Mouse (Mus musculus): ENCODE measurements around the gene Trrap. TPM values are rescaled to one million over a fixed set of nuclear protein-coding genes. Genes with fewer than 3 reads are reported as not detected.

Trrap gene
- polyA plus RNA-seq, 1 experiment from 2014 or later: 107 TPM

DNA sequence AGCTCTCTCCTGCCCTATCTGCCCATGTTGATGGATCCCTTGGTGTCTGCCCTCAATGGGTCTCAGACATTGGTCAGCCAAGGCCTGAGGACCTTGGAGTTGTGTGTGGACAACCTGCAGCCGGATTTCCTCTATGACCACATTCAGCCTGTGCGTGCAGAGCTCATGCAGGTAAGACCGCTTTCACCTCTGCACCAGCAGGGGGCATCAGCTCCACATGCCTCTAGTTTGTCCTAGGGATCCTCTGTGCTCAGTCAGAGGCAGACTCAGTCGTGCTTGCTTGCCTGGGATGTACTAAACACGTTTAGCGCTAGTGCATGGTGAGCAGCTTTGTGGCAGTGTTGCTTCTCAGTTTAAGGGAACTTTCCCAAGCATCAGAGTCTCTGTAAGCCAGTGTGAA lies 27.2 kb downstream of the Trrap start:
- ATAC-seq (ENCODE audit: low FRiP score): no peak
- H3K9ac ChIP-seq: no peak overlapping the region

DNA sequence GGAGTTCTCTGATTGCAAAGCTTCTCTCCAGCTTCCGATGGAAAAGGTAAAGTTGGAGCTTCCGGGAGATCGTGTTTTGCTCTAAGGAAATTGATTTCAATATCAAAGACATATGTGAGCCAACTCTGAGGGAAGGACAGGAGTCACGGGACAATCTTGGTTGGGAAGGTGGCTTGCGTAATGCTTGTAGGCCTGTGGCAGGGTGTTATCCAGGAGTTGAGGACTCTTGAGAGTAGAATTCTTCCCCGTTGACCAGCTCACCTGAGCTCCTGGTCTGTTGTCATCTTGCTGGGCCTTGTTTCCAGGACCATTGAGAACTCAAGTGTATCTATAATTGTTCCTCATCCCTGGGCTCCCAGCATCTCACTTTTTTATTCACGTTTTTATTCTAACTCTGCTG lies 29.6 kb downstream of the Trrap start:
- H3K9me3 ChIP-seq: no peaks in the 10 kb centered on the region
- no peaks in the 10 kb centered on the region for H3K27me3 ChIP-seq
- no peaks in the 10 kb centered on the region for H3K4me1 ChIP-seq
- peaks cover 99% of the 10 kb centered on the region for H3K36me3 ChIP-seq (replicated peaks)
- no peak for ATAC-seq (ENCODE audit: low FRiP score)
- H3K9ac ChIP-seq: no peak overlapping the region
- WGBS: 95% methylated on average over 7 of the region's 7 CpGs
- no peak overlapping the region for H3K27ac ChIP-seq
- H3K4me2 ChIP-seq: no peak overlapping the region
- H3K4me3 ChIP-seq (replicated peaks): no peak overlapping the region

More for the DNA sequence above, 27.2 kb downstream of the Trrap start:
- WGBS: 82% methylated on average over 6 of the region's 6 CpGs
- H3K4me2 ChIP-seq: no peak overlapping the region
- no peaks in the 10 kb centered on the region for H3K4me1 ChIP-seq
- H3K27me3 ChIP-seq: no peaks in the 10 kb centered on the region
- H3K9me3 ChIP-seq: no peaks in the 10 kb centered on the region
- H3K4me3 ChIP-seq (replicated peaks): no peak overlapping the region
- H3K27ac ChIP-seq: no peak overlapping the region
- H3K36me3 ChIP-seq (replicated peaks): peaks cover 100% of the 10 kb centered on the region

DNA sequence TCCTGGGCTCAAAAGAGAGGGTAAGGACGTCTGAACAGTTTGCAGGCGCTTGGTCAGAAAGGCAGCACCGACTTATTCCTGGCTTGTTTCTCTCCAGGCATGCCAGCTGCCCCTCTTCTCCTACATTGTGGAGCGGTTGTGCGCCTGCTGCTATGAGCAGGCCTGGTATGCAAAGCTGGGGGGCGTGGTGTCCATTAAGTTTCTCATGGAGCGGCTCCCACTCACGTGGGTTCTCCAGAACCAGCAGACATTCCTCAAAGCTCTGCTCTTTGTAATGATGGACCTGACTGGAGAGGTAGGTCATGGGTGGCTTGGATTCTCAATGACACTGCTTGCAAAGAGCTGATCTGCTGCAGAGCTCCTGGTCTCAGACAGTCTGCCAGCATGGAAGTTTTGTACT lies 35.5 kb downstream of the Trrap start:
- 97% methylated on average over 8 of the region's 8 CpGs for WGBS
- H3K36me3 ChIP-seq (replicated peaks): peaks cover 99% of the 10 kb centered on the region
- H3K27me3 ChIP-seq: no peaks in the 10 kb centered on the region
- H3K4me1 ChIP-seq: no peaks in the 10 kb centered on the region
- H3K27ac ChIP-seq: no peak overlapping the region
- no peak for ATAC-seq (ENCODE audit: low FRiP score)
- H3K9me3 ChIP-seq: no peaks in the 10 kb centered on the region
- H3K4me2 ChIP-seq: no peak overlapping the region
- H3K9ac ChIP-seq: no peak overlapping the region
- H3K4me3 ChIP-seq (replicated peaks): no peak overlapping the region

DNA sequence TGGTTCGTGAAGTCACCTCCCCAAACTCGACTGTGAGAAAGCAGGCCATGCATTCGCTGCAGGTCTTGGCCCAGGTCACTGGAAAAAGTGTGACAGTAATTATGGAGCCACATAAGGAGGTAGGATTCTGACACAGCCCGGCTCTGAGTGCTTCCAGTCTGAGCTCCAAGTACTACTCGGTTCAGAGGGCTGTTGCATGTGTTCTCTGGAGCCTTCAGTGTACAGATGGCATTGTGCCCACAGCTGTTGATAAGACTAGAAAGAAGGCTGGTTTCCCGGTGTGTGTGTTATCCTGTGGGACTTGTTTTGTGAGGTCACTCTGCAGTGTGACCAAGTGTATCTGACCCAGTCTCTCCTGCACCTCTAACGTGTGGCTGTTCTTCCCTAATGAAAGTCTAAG lies 36.6 kb downstream of the Trrap start:
- no peak overlapping the region for H3K4me2 ChIP-seq
- ATAC-seq (ENCODE audit: low FRiP score): no peak
- no peaks in the 10 kb centered on the region for H3K9me3 ChIP-seq
- no peak overlapping the region for H3K27ac ChIP-seq
- H3K4me3 ChIP-seq (replicated peaks): no peak overlapping the region
- 94% methylated on average over 7 of the region's 7 CpGs for WGBS
- H3K27me3 ChIP-seq: no peaks in the 10 kb centered on the region
- H3K9ac ChIP-seq: no peak overlapping the region
- H3K4me1 ChIP-seq: no peaks in the 10 kb centered on the region
- peaks cover 99% of the 10 kb centered on the region for H3K36me3 ChIP-seq (replicated peaks)

DNA sequence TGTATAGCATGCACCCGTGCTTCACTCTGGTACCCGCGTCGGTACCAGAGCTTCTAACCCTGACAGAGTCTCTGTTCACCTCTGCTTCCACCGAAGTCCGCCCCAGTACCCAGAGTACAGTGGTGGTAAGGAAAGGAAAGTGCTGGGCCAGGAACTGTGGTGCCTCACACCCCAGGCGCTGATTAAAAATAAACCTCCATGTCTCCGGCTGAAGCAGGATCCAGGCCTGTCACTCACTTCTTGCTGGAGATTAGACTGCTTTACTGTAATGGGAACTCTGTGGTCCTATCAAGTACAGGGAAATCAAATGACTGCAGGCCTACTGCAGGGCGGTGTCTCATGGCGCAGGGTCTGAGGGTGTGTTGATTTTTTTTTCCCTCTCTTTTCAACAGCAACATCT lies 39.4 kb downstream of the Trrap start:
- no peak overlapping the region for H3K4me3 ChIP-seq (replicated peaks)
- H3K36me3 ChIP-seq (replicated peaks): peaks cover 100% of the 10 kb centered on the region
- ATAC-seq (ENCODE audit: low FRiP score): no peak
- no peaks in the 10 kb centered on the region for H3K4me1 ChIP-seq
- WGBS: 93% methylated on average over 10 of the region's 10 CpGs
- no peak overlapping the region for H3K4me2 ChIP-seq
- H3K27me3 ChIP-seq: no peaks in the 10 kb centered on the region
- H3K9me3 ChIP-seq: peaks cover 6% of the 10 kb centered on the region; the same call in 1 of the 2 replicates
- H3K27ac ChIP-seq: no peak overlapping the region
- no peak overlapping the region for H3K9ac ChIP-seq

DNA sequence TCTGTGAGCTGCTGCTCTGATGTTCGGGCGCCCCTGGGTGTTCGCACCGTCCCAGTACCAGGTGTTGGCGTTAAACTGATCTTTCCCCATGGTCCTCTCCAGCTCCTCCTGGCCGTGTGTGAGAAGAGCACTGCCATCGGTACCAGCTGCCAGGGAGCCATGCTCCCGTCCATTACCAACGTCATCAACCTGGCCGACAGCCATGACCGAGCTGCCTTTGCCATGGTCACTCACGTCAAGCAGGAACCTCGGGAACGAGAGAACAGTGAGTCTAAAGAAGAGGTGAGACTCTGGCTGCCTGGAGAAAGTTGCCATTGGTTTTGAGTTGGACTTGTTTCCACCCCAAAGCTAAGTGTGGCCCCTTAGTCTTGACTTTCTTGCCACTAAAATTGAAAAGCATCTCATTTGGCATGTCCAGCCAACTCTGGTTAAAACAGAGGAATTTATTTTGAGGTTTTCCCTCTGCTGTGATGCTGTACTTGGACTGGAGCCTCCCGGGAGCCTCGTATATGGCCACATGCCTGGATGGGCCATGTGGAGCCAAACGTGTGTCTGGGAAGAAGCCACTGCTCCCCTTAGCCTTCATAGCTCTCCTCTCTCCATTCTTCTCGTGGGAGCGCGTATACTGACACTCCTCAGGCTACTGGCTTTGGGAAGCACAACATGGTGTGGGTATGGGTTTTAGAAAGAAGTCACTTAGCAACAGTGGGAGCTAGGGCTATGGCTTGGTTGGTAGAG lies 61.0 kb downstream of the Trrap start:
- Histone ChIP-seq H3K27ac (no peak overlapping the region), H3K9ac (no peak overlapping the region), H3K4me3 (replicated peaks) (no peak overlapping the region), H3K4me2 (no peak overlapping the region), H3K36me3 (replicated peaks) (peaks cover 100% of the 10 kb centered on the region), H3K4me1 (no peaks in the 10 kb centered on the region), H3K27me3 (no peaks in the 10 kb centered on the region), H3K9me3 (no peaks in the 10 kb centered on the region)
- 96% methylated on average over 20 of the region's 20 CpGs for WGBS
- ATAC-seq (ENCODE audit: low FRiP score): no peak

DNA sequence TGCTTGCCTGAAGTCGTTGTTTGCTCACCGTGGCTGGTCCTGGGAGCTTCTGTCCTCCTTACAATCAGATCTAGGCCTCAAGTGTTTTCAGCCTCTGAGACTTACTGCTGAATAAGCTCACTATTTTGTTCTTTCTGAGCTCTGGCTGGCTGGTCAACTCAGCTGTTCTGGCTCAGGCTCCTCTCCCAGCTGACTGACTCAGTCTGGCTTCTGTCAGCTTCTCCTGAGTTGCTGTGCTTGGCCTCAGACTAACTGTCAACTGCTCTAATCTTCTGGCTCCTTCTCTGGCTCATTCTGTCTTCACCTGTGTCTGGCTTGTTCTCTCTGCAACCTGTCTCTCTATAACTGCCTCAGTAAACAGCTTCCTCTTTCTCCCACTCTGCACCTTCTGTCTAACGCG lies 62.1 kb downstream of the Trrap start:
- H3K4me2 ChIP-seq: no peak overlapping the region
- ATAC-seq (ENCODE audit: low FRiP score): no peak
- WGBS: 93% methylated on average over 4 of the region's 4 CpGs

DNA sequence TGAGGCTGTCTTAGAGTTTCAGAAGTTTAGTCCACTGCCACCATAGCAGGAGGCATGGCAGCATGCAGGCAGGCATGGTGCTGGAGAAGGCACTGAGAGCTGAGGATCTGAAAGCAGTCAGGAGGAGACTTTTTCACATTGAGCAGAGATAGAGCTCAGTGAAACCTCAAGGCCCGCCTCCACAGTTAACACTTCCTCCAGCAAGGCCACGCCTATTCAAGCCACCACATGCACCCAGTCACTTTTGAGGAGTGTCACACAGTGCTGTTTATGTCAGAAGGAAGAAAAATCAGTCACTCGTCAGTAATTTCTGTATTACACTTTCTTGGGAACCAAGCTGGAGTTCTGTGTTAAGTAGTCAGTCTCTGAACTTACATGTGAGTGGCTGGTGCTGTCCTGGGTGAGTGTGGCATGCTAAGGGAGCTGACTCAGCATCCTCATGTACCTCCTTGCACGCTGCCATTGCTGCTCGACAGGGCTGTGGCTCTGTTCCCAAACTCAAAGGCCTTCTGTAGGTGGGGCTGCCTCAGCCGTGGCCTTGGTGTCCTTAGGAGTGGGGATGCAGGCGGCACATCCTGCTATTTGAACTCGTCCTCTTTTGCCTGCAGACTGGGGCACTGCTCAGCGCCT lies 64.4 kb downstream of the Trrap start:
- no peak overlapping the region for H3K27ac ChIP-seq
- ATAC-seq (ENCODE audit: low FRiP score): no peak
- H3K27me3 ChIP-seq: no peaks in the 10 kb centered on the region
- H3K4me2 ChIP-seq: no peak overlapping the region
- no peak overlapping the region for H3K9ac ChIP-seq
- no peak overlapping the region for H3K4me3 ChIP-seq (replicated peaks)
- H3K36me3 ChIP-seq (replicated peaks): peaks cover 100% of the 10 kb centered on the region
- no peaks in the 10 kb centered on the region for H3K9me3 ChIP-seq
- 90% methylated on average over 9 of the region's 9 CpGs for WGBS
- no peaks in the 10 kb centered on the region for H3K4me1 ChIP-seq

More for the DNA sequence above, 62.1 kb downstream of the Trrap start:
- no peak overlapping the region for H3K27ac ChIP-seq
- H3K9ac ChIP-seq: no peak overlapping the region
- H3K4me3 ChIP-seq (replicated peaks): no peak overlapping the region
- H3K9me3 ChIP-seq: no peaks in the 10 kb centered on the region
- H3K36me3 ChIP-seq (replicated peaks): peaks cover 100% of the 10 kb centered on the region
- no peaks in the 10 kb centered on the region for H3K27me3 ChIP-seq
- no peaks in the 10 kb centered on the region for H3K4me1 ChIP-seq

DNA sequence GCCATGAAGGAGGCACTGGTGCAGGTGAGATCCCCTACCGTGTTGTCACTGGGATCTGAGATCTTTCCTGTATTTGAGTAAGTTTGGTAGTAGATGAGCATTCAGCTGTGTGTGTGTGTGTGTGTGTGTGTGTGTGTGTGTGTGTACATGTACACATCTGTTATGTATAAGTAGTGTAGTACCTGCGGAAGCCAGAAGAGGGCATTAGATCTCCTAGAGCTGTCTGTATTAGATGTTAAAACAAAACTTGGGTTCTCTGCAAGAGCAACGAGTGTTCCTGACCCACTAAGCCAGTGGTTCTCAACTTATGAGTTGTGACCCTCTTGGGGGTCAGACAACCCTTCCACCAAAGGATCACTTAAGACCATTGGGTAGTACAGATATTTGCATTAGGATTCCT lies 68.6 kb downstream of the Trrap start:
- WGBS: 90% methylated on average over 3 of the region's 3 CpGs
- Histone ChIP-seq H3K27me3 (no peaks in the 10 kb centered on the region), H3K4me2 (no peak overlapping the region), H3K27ac (no peak overlapping the region), H3K9ac (no peak overlapping the region), H3K4me3 (replicated peaks) (no peak overlapping the region), H3K9me3 (no peaks in the 10 kb centered on the region), H3K36me3 (replicated peaks) (peaks cover 100% of the 10 kb centered on the region), H3K4me1 (no peaks in the 10 kb centered on the region)
- no peak for ATAC-seq (ENCODE audit: low FRiP score)

DNA sequence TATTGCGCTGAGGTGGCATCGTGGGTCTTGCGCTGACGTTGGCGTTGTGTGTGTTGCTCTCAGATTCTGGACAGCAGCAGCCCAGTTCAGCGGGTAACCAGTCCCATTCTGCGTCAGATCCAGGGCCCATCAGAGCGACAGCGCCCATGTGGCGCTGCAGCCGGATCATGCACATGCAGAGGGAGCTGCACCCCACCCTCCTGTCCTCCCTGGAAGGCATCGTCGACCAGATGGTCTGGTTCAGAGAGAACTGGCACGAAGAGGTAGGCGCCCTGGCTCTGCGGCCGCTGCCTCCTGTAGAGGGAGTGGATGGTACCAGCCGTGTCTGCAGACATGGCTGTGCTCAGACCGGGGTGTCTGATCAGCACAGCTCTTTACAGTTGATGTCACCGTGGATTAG lies 77.8 kb downstream of the Trrap start:
- Histone ChIP-seq H3K9ac (no peak overlapping the region), H3K4me3 (replicated peaks) (no peak overlapping the region), H3K4me2 (no peak overlapping the region), H3K27me3 (no peaks in the 10 kb centered on the region), H3K27ac (no peak overlapping the region), H3K36me3 (replicated peaks) (peaks cover 100% of the 10 kb centered on the region), H3K4me1 (no peaks in the 10 kb centered on the region), H3K9me3 (no peaks in the 10 kb centered on the region)
- WGBS: 97% methylated on average over 20 of the region's 20 CpGs
- ATAC-seq (ENCODE audit: low FRiP score): no peak

DNA sequence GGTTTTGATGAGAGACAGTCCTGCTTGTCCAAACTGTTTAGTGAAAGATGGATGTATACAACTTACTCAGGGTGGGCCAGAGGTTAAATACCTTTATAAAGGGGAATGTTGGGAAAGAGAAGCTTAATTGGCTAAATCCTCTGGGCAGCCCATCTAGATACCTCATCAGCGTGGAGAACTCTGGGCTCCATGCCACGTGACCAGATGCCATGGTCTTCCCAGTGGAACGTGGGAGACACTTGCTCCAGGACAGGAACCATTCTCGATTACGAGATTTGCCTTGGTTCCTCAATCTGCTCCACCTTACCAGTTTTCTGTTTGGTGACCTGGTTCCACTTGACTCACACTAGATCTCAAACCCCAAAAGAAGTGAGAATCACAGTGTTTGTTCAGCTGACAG lies 81.2 kb downstream of the Trrap start:
- Histone ChIP-seq H3K4me1 (no peaks in the 10 kb centered on the region), H3K27me3 (no peaks in the 10 kb centered on the region), H3K27ac (no peak overlapping the region), H3K4me2 (no peak overlapping the region), H3K36me3 (replicated peaks) (peaks cover 100% of the 10 kb centered on the region), H3K9me3 (no peaks in the 10 kb centered on the region), H3K4me3 (replicated peaks) (no peak overlapping the region), H3K9ac (no peak overlapping the region)
- ATAC-seq (ENCODE audit: low FRiP score): no peak
- 87% methylated on average over 5 of the region's 5 CpGs for WGBS

DNA sequence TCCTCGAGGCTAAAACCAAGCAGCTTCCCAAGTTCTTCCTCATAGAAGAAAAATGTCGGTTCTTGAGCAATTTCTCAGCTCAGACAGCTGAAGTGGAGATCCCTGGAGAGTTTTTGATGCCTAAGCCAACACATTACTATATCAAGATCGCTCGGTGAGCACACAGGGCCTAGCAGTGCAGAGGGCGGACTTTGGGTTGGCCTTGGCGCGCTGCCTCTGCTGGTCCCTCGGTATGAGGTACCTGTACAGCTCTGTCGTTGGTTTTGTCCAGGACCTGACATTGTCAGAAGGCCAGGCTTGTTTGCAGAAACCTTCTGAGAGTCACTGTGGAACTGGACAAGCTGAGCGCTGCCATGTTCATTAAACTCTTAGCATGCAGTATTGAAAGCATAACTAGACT lies 82.4 kb downstream of the Trrap start:
- no peaks in the 10 kb centered on the region for H3K4me1 ChIP-seq
- peaks cover 100% of the 10 kb centered on the region for H3K36me3 ChIP-seq (replicated peaks)
- WGBS: 92% methylated on average over 10 of the region's 10 CpGs
- no peaks in the 10 kb centered on the region for H3K27me3 ChIP-seq
- H3K27ac ChIP-seq: no peak overlapping the region
- H3K4me2 ChIP-seq: no peak overlapping the region
- no peak overlapping the region for H3K4me3 ChIP-seq (replicated peaks)
- no peak overlapping the region for H3K9ac ChIP-seq
- no peaks in the 10 kb centered on the region for H3K9me3 ChIP-seq
- no peak for ATAC-seq (ENCODE audit: low FRiP score)

DNA sequence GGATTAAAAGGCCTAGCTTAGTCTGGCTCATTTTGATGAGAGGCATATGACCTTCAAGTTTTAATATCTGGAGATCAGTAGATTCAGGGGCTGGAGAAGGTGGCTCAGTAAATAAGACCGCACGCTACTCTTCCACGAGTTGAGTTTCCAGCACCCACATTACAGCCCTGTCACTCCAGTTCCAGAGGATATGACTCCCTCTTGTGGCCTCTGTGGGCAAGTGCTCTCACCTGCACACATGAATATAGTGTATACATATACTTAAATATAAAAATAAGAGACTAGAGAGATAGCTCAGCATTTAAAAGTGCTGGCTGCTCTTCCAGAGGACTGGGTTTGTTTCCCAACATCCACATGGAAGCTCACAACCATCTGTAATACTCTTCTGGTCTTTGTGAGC lies 84.3 kb downstream of the Trrap start:
- ATAC-seq (ENCODE audit: low FRiP score): no peak
- Histone ChIP-seq H3K9ac (no peak overlapping the region), H3K36me3 (replicated peaks) (peaks cover 96% of the 10 kb centered on the region), H3K4me2 (no peak overlapping the region), H3K4me1 (no peaks in the 10 kb centered on the region), H3K9me3 (no peaks in the 10 kb centered on the region), H3K27ac (no peak overlapping the region), H3K4me3 (replicated peaks) (no peak overlapping the region), H3K27me3 (no peaks in the 10 kb centered on the region)
- WGBS: 96% methylated on average over 3 of the region's 3 CpGs
